Mouse (Mus musculus) E14TG2a.4 (cell line): ENCODE data around the gene Kcne2.

Experiments used
- CTCF ChIP-seq: conservative IDR thresholded peaks from 2 replicates; pipeline ENCODE4 v1.5.1; 2014; ENCODE audit warnings: low read length
- NANOG ChIP-seq: IDR thresholded peaks from 2 replicates; pipeline ENCODE4 v1.6.1; 2014; ENCODE audit warnings: borderline replicate concordance, low read length, mixed read lengths

DNA sequence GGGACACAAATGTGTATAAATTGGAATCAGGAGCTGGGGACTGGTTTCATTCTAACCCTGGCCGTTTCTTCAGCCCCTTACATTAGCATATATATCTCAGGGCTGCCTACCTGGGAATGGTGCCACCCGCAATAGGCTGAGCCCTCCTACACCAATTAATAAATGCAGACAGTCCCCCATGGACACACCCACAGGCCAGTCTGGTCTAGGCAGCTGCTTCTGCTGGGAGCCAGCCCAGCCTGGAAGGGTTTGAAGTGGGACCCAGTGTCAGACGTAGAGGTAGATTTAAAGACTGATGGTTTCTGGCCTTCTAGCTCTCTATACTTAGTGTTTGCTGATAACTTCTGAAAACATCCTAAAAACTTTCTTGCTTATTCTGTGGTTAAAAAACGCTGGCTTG, 16.9 kb downstream of the Kcne2 start:
- TF ChIP-seq CTCF, result no peak
- TF ChIP-seq NANOG, result no peak
